Mouse (Mus musculus) activated CD4-positive, CD25-positive, alpha-beta regulatory T cell (primary cell): Measurements from ENCODE around the gene Tex26. TPM values are rescaled to one million over a fixed set of nuclear protein-coding genes. Genes with fewer than 3 reads are reported as not detected.

ENCODE experiments used
- polyA plus RNA-seq, 2 experiments: library from polyadenylated mRNA; unstranded; fragments of 100-300 nt; shearing (Covaris generic); gene quantifications; one replicate each; pipeline ENCODE4 v1.2.1; 2017

Gene Tex26
- polyA plus RNA-seq: under 1 TPM; 0.14 to 0.26 TPM

GRCm38 (mm10) chr5:149439531-149440179 is at the start of gene Tex26:
Gene Tex26, plus strand, starts transcription at chr5:149439660.

DNA sequence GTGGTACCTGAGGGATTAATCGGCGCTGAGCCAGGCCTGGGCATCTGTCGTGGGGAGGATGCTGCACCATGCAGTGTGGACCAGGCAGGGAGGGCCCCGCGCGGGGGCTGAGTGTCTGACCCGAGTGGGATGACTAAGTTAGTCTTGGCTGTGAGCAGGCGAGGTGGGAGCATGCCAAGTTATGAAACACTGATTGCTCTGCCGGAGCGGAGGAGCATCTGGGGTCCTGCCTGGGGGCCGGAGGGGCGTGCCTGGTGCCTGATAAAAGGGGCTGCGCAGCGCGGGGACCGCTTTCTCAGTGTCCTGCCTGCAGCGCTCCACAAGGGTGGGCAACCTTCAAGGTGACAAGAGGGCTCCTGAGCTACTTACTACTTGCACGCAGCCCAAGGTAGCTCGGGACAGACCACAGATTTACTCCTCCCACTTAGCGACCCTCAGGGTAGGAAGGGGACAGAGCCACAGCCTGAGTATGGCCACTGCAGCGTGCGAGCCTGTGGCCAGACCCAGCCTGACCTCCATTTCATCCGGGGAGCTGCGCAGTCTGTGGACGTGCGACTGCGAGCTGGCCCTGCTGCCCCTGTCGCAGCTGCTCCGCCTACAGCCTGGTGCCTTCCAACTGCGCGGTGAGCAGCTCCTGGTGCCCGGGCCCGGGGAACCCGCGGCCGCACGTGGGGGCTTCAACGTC is 27.8 kb upstream of the Tex26 start, which contains the start of gene Medag:
Gene Medag (plus strand): TSS at position 241 of the 685 bp plus-strand sequence.

Other genes with a start within 250 kb of the Tex26 start
- 1 to 10 TPM; 2.8 to 5.1 TPM for gene Alox5ap, start 174.9 kb upstream of the Tex26 start, polyA plus RNA-seq
- gene Medag, start 27.9 kb upstream of the Tex26 start, polyA plus RNA-seq: 1 to 10 TPM; 1.5 to 1.8 TPM
- gene Wdr95, start 89.0 kb downstream of the Tex26 start, polyA plus RNA-seq: under 1 TPM; 0.21 to 0.34 TPM
- gene Hsph1, start 196.7 kb downstream of the Tex26 start, polyA plus RNA-seq: 10 to 100 TPM; 27.1 to 47.1 TPM
- gene B3glct, start 238.6 kb downstream of the Tex26 start, polyA plus RNA-seq: 1 to 10 TPM; 3.8 to 5.3 TPM